Mouse (Mus musculus): Measurements from ENCODE around the gene Rbck1. TPM values are rescaled to one million over a fixed set of nuclear protein-coding genes. Genes with fewer than 3 reads are reported as not detected.
"Not testable (repeated sequence)": the region's sequence is repeated elsewhere in the genome, so short reads cannot be mapped to it uniquely, and the experiment has no call there.

Gene Rbck1
- polyA plus RNA-seq, 1 experiment from 2014 or later = 67.9 TPM

DNA sequence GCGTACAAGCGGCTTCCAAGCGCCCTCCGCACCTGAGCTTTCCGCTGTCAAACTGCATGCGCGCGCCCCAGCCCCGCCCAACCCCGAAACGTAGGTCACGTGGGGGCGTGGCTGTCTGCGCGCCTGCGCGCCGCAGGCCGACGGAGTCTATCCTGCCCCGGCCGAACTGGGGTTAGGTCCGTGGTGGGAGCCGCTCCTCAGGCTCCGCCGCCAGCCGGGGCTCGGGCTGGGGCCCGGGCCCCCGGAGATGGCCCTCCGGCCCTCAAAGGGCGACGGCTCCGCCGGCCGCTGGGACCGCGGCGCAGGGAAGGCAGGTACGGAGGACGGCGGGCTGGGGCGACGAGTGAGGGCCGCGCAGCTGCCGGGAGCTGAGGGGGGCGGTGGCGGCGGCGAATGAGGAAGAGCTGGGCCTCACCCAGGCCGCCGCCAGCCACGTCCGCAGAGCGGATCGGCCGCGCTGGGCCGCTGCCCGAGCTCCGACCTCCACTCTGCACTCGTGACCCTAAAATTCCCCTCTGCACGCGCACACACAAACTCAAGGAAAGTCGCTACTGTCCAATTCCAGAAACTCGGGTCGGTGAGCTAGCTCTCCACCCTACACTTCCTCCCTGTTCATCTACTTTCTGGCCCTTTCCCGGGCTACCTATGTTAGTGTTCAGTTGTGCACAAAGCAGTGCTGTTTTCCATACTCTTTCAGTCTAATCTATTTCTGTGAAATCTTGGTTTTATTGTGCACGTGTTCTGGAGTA is 38.6 kb downstream of the Rbck1 start, which contains the start of gene Tbc1d20:
Gene Tbc1d20 (plus strand): TSS at position 102 of the 749 bp plus-strand sequence.
- Histone ChIP-seq H3K4me1 (ENCODE audit: insufficient read depth, low read depth, low read length) (peaks cover 13% of the 10 kb centered on the region), H3K9me3 (ENCODE audit: low read length) (no peaks in the 10 kb centered on the region), H3K4me3 (ENCODE audit: low read depth, low read length) (peak within 1 kb of the TSS; percentile 87), H3K9ac (replicated peaks; ENCODE audit: low read depth) (peak within 1 kb of the TSS; percentile 90), H3K27me3 (replicated peaks; ENCODE audit: insufficient read depth, low read length) (no peaks in the 10 kb centered on the region), H3K36me3 (ENCODE audit: insufficient read depth, low read length) (no peaks in the 10 kb centered on the region), H3K4me2 (replicated peaks; ENCODE audit: low read depth, low read length) (peak within 1 kb of the TSS; percentile 72), H3K27ac (ENCODE audit: low read length) (peak within 1 kb of the TSS; percentile 92)
- peak; percentile 98 for ATAC-seq
- WGBS = under 1% methylated on average over 53 of the region's 70 CpGs
- TF ChIP-seq CTCF (IDR thresholded peaks at IDR 0.05) (no peak), EP300 (IDR thresholded peaks at IDR 0.05) (no peak)
- DNase-seq (ENCODE audit: low spot score) = peak; percentile 95

DNA sequence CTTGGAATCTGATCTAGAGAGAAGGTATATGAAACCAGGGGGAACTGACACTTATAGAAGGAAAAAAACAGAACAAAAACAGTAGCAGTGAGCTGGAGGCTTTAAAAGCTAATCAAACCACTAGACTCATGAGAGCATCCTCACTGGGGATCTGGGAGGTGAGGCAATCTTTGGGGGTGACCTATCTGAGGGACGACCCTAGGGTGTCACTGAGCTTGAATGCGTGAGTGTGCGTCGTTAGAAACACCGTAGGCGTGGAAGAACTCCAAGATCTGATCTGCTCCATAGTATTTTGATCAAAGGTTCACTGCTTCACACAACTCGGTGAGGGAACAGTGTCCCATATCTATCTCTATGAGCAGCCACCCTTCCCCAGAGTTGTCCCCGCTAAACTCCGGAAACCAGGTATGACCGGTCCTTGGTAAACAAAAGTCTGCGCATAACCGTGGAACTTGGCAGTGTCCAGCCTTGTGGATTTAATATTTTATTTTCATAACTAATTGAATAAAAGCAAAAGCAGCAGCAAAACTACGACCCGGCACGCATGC is 39.2 kb downstream of the Rbck1 start:
- Histone ChIP-seq H3K9me3 (ENCODE audit: low read length) (no peaks in the 10 kb centered on the region), H3K4me3 (ENCODE audit: low read depth, low read length) (peak overlapping the region; percentile 87), H3K27ac (ENCODE audit: low read length) (no peak overlapping the region), H3K27me3 (replicated peaks; ENCODE audit: insufficient read depth, low read length) (no peaks in the 10 kb centered on the region), H3K9ac (replicated peaks; ENCODE audit: low read depth) (peak overlapping the region; percentile 90; the same call in 1 of the 2 replicates), H3K4me2 (replicated peaks; ENCODE audit: low read depth, low read length) (peak overlapping the region; percentile 72), H3K36me3 (ENCODE audit: insufficient read depth, low read length) (no peaks in the 10 kb centered on the region), H3K4me1 (ENCODE audit: insufficient read depth, low read depth, low read length) (peaks cover 13% of the 10 kb centered on the region)
- ATAC-seq (peak; percentile 7), DNase-seq (ENCODE audit: low spot score) (peak; percentile 9)
- under 1% methylated on average over 15 of the region's 15 CpGs for WGBS
- TF ChIP-seq EP300 (IDR thresholded peaks at IDR 0.05) (no peak), CTCF (IDR thresholded peaks at IDR 0.05) (no peak)

DNA sequence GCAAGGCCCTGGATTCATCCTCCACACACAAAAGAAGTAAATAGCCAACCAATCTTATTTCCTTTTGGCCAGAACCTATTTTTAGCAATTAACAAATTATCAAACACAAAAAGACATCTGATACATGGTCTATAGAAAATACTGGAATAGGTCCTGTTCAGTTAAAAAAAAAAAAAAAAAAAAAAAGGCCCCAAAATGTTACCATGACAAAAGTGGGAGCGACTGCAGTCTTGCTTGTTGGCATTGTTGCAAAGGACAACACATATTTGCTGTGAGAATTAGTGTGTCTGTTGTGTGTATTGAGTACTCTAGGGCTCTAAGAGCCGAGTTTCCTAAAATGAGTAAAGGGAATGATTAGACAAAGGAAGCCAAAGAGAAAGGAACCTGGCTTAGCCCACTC is 40.0 kb downstream of the Rbck1 start:
- DNase-seq (ENCODE audit: low spot score) = no peak
- Histone ChIP-seq H3K36me3 (ENCODE audit: insufficient read depth, low read length) (no peaks in the 10 kb centered on the region), H3K4me1 (ENCODE audit: insufficient read depth, low read depth, low read length) (peaks cover 12% of the 10 kb centered on the region), H3K9me3 (ENCODE audit: low read length) (no peaks in the 10 kb centered on the region), H3K27me3 (replicated peaks; ENCODE audit: insufficient read depth, low read length) (no peaks in the 10 kb centered on the region), H3K4me2 (replicated peaks; ENCODE audit: low read depth, low read length) (no peak overlapping the region), H3K4me3 (ENCODE audit: low read depth, low read length) (no peak overlapping the region), H3K27ac (ENCODE audit: low read length) (no peak overlapping the region), H3K9ac (replicated peaks; ENCODE audit: low read depth) (no peak overlapping the region)
- ATAC-seq = no peak
- no peak for TF ChIP-seq EP300 (IDR thresholded peaks at IDR 0.05)
- 59% methylated on average over 2 of the region's 2 CpGs for WGBS

DNA sequence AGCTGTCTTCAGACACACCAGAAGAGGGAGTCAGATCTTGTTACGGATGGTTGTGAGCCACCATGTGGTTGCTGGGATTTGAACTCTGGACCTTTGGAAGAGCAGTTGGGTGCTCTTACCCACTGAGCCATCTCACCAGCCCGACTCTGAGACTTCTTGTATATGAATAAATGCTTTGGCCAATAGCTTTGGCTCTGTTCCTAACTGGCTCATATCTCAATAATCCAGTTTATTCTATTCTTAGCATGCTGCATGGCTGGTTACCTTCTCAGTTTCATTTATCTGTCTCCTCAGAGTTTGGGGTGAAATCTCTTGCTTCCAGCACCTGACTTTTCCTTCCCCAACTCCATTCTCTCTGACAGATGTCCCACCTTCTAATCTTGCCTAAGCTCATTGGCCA is 42.8 kb downstream of the Rbck1 start:
- 86% methylated on average over 1 of the region's 2 CpGs for WGBS
- not testable (repeated sequence) for ATAC-seq; H3K4me1 ChIP-seq (ENCODE audit: insufficient read depth, low read depth, low read length); H3K9me3 ChIP-seq (ENCODE audit: low read length); H3K4me2 ChIP-seq (replicated peaks; ENCODE audit: low read depth, low read length); H3K4me3 ChIP-seq (ENCODE audit: low read depth, low read length); H3K27me3 ChIP-seq (replicated peaks; ENCODE audit: insufficient read depth, low read length); H3K27ac ChIP-seq (ENCODE audit: low read length); H3K9ac ChIP-seq (replicated peaks; ENCODE audit: low read depth); H3K36me3 ChIP-seq (ENCODE audit: insufficient read depth, low read length); DNase-seq (ENCODE audit: low spot score)

DNA sequence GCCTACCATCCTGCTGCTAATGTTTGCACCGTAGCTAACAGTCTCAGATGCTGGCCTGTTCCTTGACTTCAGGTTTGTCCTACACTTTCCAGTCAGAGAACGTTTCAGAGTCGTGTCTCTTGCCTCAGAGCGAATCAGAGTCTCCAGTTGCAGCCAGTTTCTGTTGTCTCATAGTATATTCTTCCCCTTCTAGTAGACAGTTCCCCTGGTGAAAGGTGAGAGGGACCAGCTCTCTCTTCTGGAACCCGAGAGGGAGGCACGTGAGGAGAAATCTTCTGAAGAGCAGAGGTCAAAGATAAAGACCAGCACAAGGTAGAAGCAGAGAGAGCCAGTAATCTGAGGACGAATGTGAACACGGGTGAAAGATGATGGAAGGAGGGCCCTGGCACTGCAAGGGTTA is 44.4 kb downstream of the Rbck1 start:
- Histone ChIP-seq H3K4me3 (ENCODE audit: low read depth, low read length) (no peak overlapping the region), H3K4me2 (replicated peaks; ENCODE audit: low read depth, low read length) (no peak overlapping the region), H3K36me3 (ENCODE audit: insufficient read depth, low read length) (peaks cover 5% of the 10 kb centered on the region; the same call in 1 of the 2 replicates), H3K27ac (ENCODE audit: low read length) (no peak overlapping the region), H3K4me1 (ENCODE audit: insufficient read depth, low read depth, low read length) (no peaks in the 10 kb centered on the region), H3K27me3 (replicated peaks; ENCODE audit: insufficient read depth, low read length) (no peaks in the 10 kb centered on the region), H3K9ac (replicated peaks; ENCODE audit: low read depth) (no peak overlapping the region), H3K9me3 (ENCODE audit: low read length) (no peaks in the 10 kb centered on the region)
- WGBS = 66% methylated on average over 8 of the region's 8 CpGs
- DNase-seq (ENCODE audit: low spot score) (no peak), ATAC-seq (no peak)
- TF ChIP-seq CTCF (IDR thresholded peaks at IDR 0.05) (no peak), EP300 (IDR thresholded peaks at IDR 0.05) (no peak)

DNA sequence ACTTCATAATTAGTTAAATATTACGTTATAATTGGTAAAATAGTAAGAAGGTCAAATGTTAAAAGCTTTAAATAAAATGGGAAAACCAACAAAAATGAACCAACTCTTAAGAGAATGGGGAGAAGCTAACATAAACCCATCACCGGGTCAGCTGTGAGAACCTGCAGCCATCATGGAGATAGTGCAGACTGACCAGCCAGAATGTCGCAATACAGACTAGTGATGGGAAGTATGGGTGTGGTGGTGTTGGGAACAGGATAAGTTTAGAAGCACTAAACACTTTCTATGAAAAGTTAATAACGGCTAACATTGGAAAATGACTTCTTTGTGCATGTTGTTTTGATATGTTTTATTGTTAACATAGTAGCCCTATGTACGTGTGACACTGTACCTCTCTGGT is 44.9 kb downstream of the Rbck1 start:
- Histone ChIP-seq H3K36me3 (ENCODE audit: insufficient read depth, low read length) (peaks cover 8% of the 10 kb centered on the region; the same call in 1 of the 2 replicates), H3K9me3 (ENCODE audit: low read length) (no peaks in the 10 kb centered on the region), H3K27me3 (replicated peaks; ENCODE audit: insufficient read depth, low read length) (no peaks in the 10 kb centered on the region), H3K4me3 (ENCODE audit: low read depth, low read length) (no peak overlapping the region), H3K9ac (replicated peaks; ENCODE audit: low read depth) (no peak overlapping the region), H3K27ac (ENCODE audit: low read length) (no peak overlapping the region), H3K4me1 (ENCODE audit: insufficient read depth, low read depth, low read length) (no peaks in the 10 kb centered on the region), H3K4me2 (replicated peaks; ENCODE audit: low read depth, low read length) (no peak overlapping the region)
- WGBS = 85% methylated on average over 5 of the region's 5 CpGs
- TF ChIP-seq CTCF (IDR thresholded peaks at IDR 0.05) (no peak), EP300 (IDR thresholded peaks at IDR 0.05) (no peak)
- ATAC-seq (no peak), DNase-seq (ENCODE audit: low spot score) (no peak)
